Mouse (Mus musculus): ENCODE results near the gene Ikbkg. TPM values are rescaled to one million over a fixed set of nuclear protein-coding genes. Genes with fewer than 3 reads are reported as not detected.

The Ikbkg gene
- polyA plus RNA-seq, 1 experiment from 2014 or later, result 19.4 TPM

GRCm38 (mm10) chrX:74372888-74373549 lies 20.1 kb upstream of the Ikbkg start, which contains the start of the genes Ubl4a and Slc10a3:
Gene Ubl4a (minus strand): TSS chrX:74373218.
Gene Slc10a3 (minus strand): TSS chrX:74373349.
- Histone ChIP-seq H3K9me3 (replicated peaks; ENCODE audit: control insufficient read depth, low read length) (no peaks in the 10 kb centered on the region), H3K27ac (ENCODE audit: low read depth, low read length) (no peak within 1 kb of the TSS), H3K4me1 (ENCODE audit: control insufficient read depth, insufficient read depth, low read length) (no peaks in the 10 kb centered on the region), H3K4me2 (peak within 1 kb of the TSS; percentile 70), H3K9ac (ENCODE audit: low read depth, low read length) (peak within 1 kb of the TSS; percentile 60), H3K36me3 (ENCODE audit: control insufficient read depth, insufficient read depth, low read length) (no peaks in the 10 kb centered on the region), H3K27me3 (ENCODE audit: control insufficient read depth, insufficient read depth, low read length) (no peaks in the 10 kb centered on the region), H3K4me3 (ENCODE audit: low read depth, low read length) (peak within 1 kb of the TSS; percentile 50)
- WGBS (ENCODE audit: insufficient replicate concordance), result 13% methylated on average over 32 of the region's 32 CpGs
- ATAC-seq (replicated peaks; ENCODE audit: insufficient number of reproducible peaks, low FRiP score, low TSS enrichment), result peak; percentile 86

- no peak for ATAC-seq (replicated peaks; ENCODE audit: insufficient number of reproducible peaks, low FRiP score, low TSS enrichment)
- Histone ChIP-seq H3K36me3 (ENCODE audit: control insufficient read depth, insufficient read depth, low read length) (no peaks in the 10 kb centered on the region), H3K4me2 (no peak overlapping the region), H3K27me3 (ENCODE audit: control insufficient read depth, insufficient read depth, low read length) (no peaks in the 10 kb centered on the region), H3K27ac (ENCODE audit: low read depth, low read length) (no peak overlapping the region), H3K4me3 (ENCODE audit: low read depth, low read length) (no peak overlapping the region), H3K4me1 (ENCODE audit: control insufficient read depth, insufficient read depth, low read length) (no peaks in the 10 kb centered on the region), H3K9ac (ENCODE audit: low read depth, low read length) (no peak overlapping the region), H3K9me3 (replicated peaks; ENCODE audit: control insufficient read depth, low read length) (no peaks in the 10 kb centered on the region)
- 70% methylated on average over 2 of the region's 2 CpGs for WGBS (ENCODE audit: insufficient replicate concordance)
Observed at GRCm38 (mm10) chrX:74384451-74384850, 8.6 kb upstream of the Ikbkg start.

GRCm38 (mm10) chrX:74388153-74388552 lies 4.9 kb upstream of the Ikbkg start:
- Histone ChIP-seq H3K9ac (ENCODE audit: low read depth, low read length) (no peak overlapping the region), H3K9me3 (replicated peaks; ENCODE audit: control insufficient read depth, low read length) (no peaks in the 10 kb centered on the region), H3K27ac (ENCODE audit: low read depth, low read length) (no peak overlapping the region), H3K4me2 (no peak overlapping the region), H3K4me1 (ENCODE audit: control insufficient read depth, insufficient read depth, low read length) (no peaks in the 10 kb centered on the region), H3K4me3 (ENCODE audit: low read depth, low read length) (no peak overlapping the region), H3K27me3 (ENCODE audit: control insufficient read depth, insufficient read depth, low read length) (no peaks in the 10 kb centered on the region), H3K36me3 (ENCODE audit: control insufficient read depth, insufficient read depth, low read length) (no peaks in the 10 kb centered on the region)
- 0 out of 2 replicates have a peak, but pooled peaks have one; percentile 45 for ATAC-seq (replicated peaks; ENCODE audit: insufficient number of reproducible peaks, low FRiP score, low TSS enrichment)

GRCm38 (mm10) chrX:74400136-74400535 lies 7.0 kb downstream of the Ikbkg start:
- no peak overlapping the region for H3K4me2 ChIP-seq
- H3K4me1 ChIP-seq (ENCODE audit: control insufficient read depth, insufficient read depth, low read length), result no peaks in the 10 kb centered on the region
- WGBS (ENCODE audit: insufficient replicate concordance), result 78% methylated on average over 3 of the region's 3 CpGs
- H3K9me3 ChIP-seq (replicated peaks; ENCODE audit: control insufficient read depth, low read length), result no peaks in the 10 kb centered on the region
- H3K4me3 ChIP-seq (ENCODE audit: low read depth, low read length), result no peak overlapping the region
- no peak overlapping the region for H3K27ac ChIP-seq (ENCODE audit: low read depth, low read length)
- H3K27me3 ChIP-seq (ENCODE audit: control insufficient read depth, insufficient read depth, low read length), result no peaks in the 10 kb centered on the region
- no peak overlapping the region for H3K9ac ChIP-seq (ENCODE audit: low read depth, low read length)
- H3K36me3 ChIP-seq (ENCODE audit: control insufficient read depth, insufficient read depth, low read length), result no peaks in the 10 kb centered on the region
- ATAC-seq (replicated peaks; ENCODE audit: insufficient number of reproducible peaks, low FRiP score, low TSS enrichment), result no peak

GRCm38 (mm10) chrX:74408340-74408739 lies 15.2 kb downstream of the Ikbkg start:
- no peaks in the 10 kb centered on the region for H3K9me3 ChIP-seq (replicated peaks; ENCODE audit: control insufficient read depth, low read length)
- H3K4me2 ChIP-seq, result no peak overlapping the region
- H3K4me3 ChIP-seq (ENCODE audit: low read depth, low read length), result no peak overlapping the region
- ATAC-seq (replicated peaks; ENCODE audit: insufficient number of reproducible peaks, low FRiP score, low TSS enrichment), result no peak
- H3K4me1 ChIP-seq (ENCODE audit: control insufficient read depth, insufficient read depth, low read length), result no peaks in the 10 kb centered on the region
- H3K27ac ChIP-seq (ENCODE audit: low read depth, low read length), result no peak overlapping the region
- no peaks in the 10 kb centered on the region; the same call in 1 of the 2 replicates for H3K27me3 ChIP-seq (ENCODE audit: control insufficient read depth, insufficient read depth, low read length)
- H3K9ac ChIP-seq (ENCODE audit: low read depth, low read length), result no peak overlapping the region
- WGBS (ENCODE audit: insufficient replicate concordance), result 42% methylated on average over 2 of the region's 2 CpGs
- H3K36me3 ChIP-seq (ENCODE audit: control insufficient read depth, insufficient read depth, low read length), result no peaks in the 10 kb centered on the region

- H3K4me2 ChIP-seq, result no peak overlapping the region
- no peak overlapping the region for H3K9ac ChIP-seq (ENCODE audit: low read depth, low read length)
- H3K27ac ChIP-seq (ENCODE audit: low read depth, low read length), result no peak overlapping the region
- H3K4me3 ChIP-seq (ENCODE audit: low read depth, low read length), result no peak overlapping the region
- H3K36me3 ChIP-seq (ENCODE audit: control insufficient read depth, insufficient read depth, low read length), result no peaks in the 10 kb centered on the region
- H3K9me3 ChIP-seq (replicated peaks; ENCODE audit: control insufficient read depth, low read length), result no peaks in the 10 kb centered on the region
- H3K4me1 ChIP-seq (ENCODE audit: control insufficient read depth, insufficient read depth, low read length), result no peaks in the 10 kb centered on the region
- no peak for ATAC-seq (replicated peaks; ENCODE audit: insufficient number of reproducible peaks, low FRiP score, low TSS enrichment)
- H3K27me3 ChIP-seq (ENCODE audit: control insufficient read depth, insufficient read depth, low read length), result no peaks in the 10 kb centered on the region
Observed at GRCm38 (mm10) chrX:74413377-74413776, 20.3 kb downstream of the Ikbkg start.

- H3K27ac ChIP-seq (ENCODE audit: low read depth, low read length), result peak overlapping the region; percentile 57; the same call in 1 of the 2 replicates
- no peak for ATAC-seq (replicated peaks; ENCODE audit: insufficient number of reproducible peaks, low FRiP score, low TSS enrichment)
- no peaks in the 10 kb centered on the region for H3K9me3 ChIP-seq (replicated peaks; ENCODE audit: control insufficient read depth, low read length)
- 0 out of 2 replicates have a peak overlapping the region, but pooled peaks have one; percentile 4 for H3K4me2 ChIP-seq
- no peaks in the 10 kb centered on the region for H3K27me3 ChIP-seq (ENCODE audit: control insufficient read depth, insufficient read depth, low read length)
- no peaks in the 10 kb centered on the region for H3K4me1 ChIP-seq (ENCODE audit: control insufficient read depth, insufficient read depth, low read length)
- no peaks in the 10 kb centered on the region for H3K36me3 ChIP-seq (ENCODE audit: control insufficient read depth, insufficient read depth, low read length)
- no peak overlapping the region for H3K4me3 ChIP-seq (ENCODE audit: low read depth, low read length)
- H3K9ac ChIP-seq (ENCODE audit: low read depth, low read length), result no peak overlapping the region
Observed at GRCm38 (mm10) chrX:74424443-74424842, 31.4 kb downstream of the Ikbkg start.

GRCm38 (mm10) chrX:74425195-74425594 lies 32.1 kb downstream of the Ikbkg start:
- peak; percentile 28; the same call in 1 of the 2 replicates for ATAC-seq (replicated peaks; ENCODE audit: insufficient number of reproducible peaks, low FRiP score, low TSS enrichment)
- Histone ChIP-seq H3K9ac (ENCODE audit: low read depth, low read length) (no peak overlapping the region), H3K4me1 (ENCODE audit: control insufficient read depth, insufficient read depth, low read length) (0 out of 2 replicates have a peak, but pooled peaks cover under 1% of the 10 kb centered on the region), H3K4me3 (ENCODE audit: low read depth, low read length) (no peak overlapping the region), H3K36me3 (ENCODE audit: control insufficient read depth, insufficient read depth, low read length) (no peaks in the 10 kb centered on the region), H3K27ac (ENCODE audit: low read depth, low read length) (peak overlapping the region; percentile 57), H3K27me3 (ENCODE audit: control insufficient read depth, insufficient read depth, low read length) (no peaks in the 10 kb centered on the region), H3K4me2 (peak overlapping the region; percentile 11; the same call in 1 of the 2 replicates), H3K9me3 (replicated peaks; ENCODE audit: control insufficient read depth, low read length) (no peaks in the 10 kb centered on the region)
- WGBS (ENCODE audit: insufficient replicate concordance), result 65% methylated on average over 4 of the region's 4 CpGs

GRCm38 (mm10) chrX:74426256-74426655 lies 33.2 kb downstream of the Ikbkg start:
- 62% methylated on average over 1 of the region's 1 CpGs for WGBS (ENCODE audit: insufficient replicate concordance)
- no peak overlapping the region for H3K4me3 ChIP-seq (ENCODE audit: low read depth, low read length)
- no peaks in the 10 kb centered on the region for H3K27me3 ChIP-seq (ENCODE audit: control insufficient read depth, insufficient read depth, low read length)
- H3K9ac ChIP-seq (ENCODE audit: low read depth, low read length), result no peak overlapping the region
- no peak overlapping the region for H3K27ac ChIP-seq (ENCODE audit: low read depth, low read length)
- 0 out of 2 replicates have a peak, but pooled peaks cover 3% of the 10 kb centered on the region for H3K4me1 ChIP-seq (ENCODE audit: control insufficient read depth, insufficient read depth, low read length)
- ATAC-seq (replicated peaks; ENCODE audit: insufficient number of reproducible peaks, low FRiP score, low TSS enrichment), result no peak
- no peak overlapping the region; the same call in none of the 2 replicates for H3K4me2 ChIP-seq
- no peaks in the 10 kb centered on the region for H3K9me3 ChIP-seq (replicated peaks; ENCODE audit: control insufficient read depth, low read length)
- H3K36me3 ChIP-seq (ENCODE audit: control insufficient read depth, insufficient read depth, low read length), result no peaks in the 10 kb centered on the region

Data from heart, embryonic 11.5 days (tissue).